Mouse (Mus musculus): ENCODE results near the gene Lyzl4. TPM values are rescaled to one million over a fixed set of nuclear protein-coding genes. Genes with fewer than 3 reads are reported as not detected.

Lyzl4 gene
- polyA plus RNA-seq, 1 experiment from 2014 or later: not detected

DNA sequence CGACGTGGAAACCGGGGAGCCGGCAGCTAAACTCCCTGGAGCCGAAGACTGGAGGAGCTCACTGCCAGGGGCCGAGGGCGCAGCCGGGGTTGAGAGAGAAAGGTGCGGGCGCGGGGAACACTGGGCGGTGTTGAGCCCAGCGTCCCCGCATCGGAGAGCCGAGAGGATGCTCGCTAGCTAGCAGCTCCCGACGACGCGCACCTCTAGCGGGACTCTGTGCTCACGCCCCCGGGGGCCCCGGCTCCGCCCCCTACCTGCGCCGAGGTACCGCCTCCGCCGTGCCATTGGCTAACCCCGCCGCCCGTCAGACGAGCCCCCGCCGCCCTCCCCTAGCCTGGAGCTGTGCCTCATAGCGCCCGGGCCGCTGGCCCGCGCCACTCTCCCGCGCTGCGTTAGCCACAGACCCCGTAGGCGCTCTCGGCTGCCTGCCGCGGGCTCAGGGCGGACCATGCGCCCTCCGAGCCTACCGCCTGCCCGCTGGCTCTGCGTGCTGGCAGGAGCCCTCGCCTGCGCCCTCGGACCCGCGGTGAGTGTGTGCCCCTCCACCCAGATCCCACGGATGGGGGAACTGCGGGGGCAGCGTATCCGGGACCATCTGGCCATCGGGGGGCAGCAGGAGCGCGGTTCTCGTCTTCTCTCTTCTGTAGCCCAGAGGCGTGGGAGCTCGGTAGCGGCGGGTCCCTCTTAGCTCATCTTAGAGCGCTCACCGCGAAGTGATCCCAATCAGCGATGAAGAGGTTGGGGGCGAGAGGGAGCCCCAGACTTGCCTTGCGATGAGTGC lies 695 bp upstream of the Lyzl4 start, which contains the start of gene Vipr1:
TSS of gene Vipr1 (plus strand) at position 316 of the 781 bp plus-strand sequence.
- Histone ChIP-seq H3K36me3 (no peaks in the 10 kb centered on the region), H3K27me3 (replicated peaks) (peaks cover 58% of the 10 kb centered on the region), H3K9me3 (no peaks in the 10 kb centered on the region), H3K4me1 (peaks cover 21% of the 10 kb centered on the region), H3K27ac (no peak within 1 kb of the TSS), H3K4me2 (replicated peaks) (peak within 1 kb of the TSS; percentile 88), H3K9ac (peak within 1 kb of the TSS; percentile 48), H3K4me3 (peak within 1 kb of the TSS; percentile 45)
- WGBS: 1% methylated on average over 77 of the region's 79 CpGs
- ATAC-seq (ENCODE audit: low FRiP score, low read depth): peak; percentile 83

GRCm38 (mm10) chr9:121641235-121641915 lies 521 bp downstream of the Lyzl4 start:
- Histone ChIP-seq H3K27ac (no peak overlapping the region), H3K27me3 (replicated peaks) (peaks cover 60% of the 10 kb centered on the region), H3K4me3 (peak overlapping the region; percentile 45), H3K9ac (0 out of 2 replicates have a peak overlapping the region, but pooled peaks have one; percentile 48), H3K4me1 (peaks cover 21% of the 10 kb centered on the region), H3K9me3 (no peaks in the 10 kb centered on the region), H3K4me2 (replicated peaks) (peak overlapping the region; percentile 88), H3K36me3 (no peaks in the 10 kb centered on the region)
- 13% methylated on average over 27 of the region's 27 CpGs for WGBS
- no peak for ATAC-seq (ENCODE audit: low FRiP score, low read depth)

- Histone ChIP-seq H3K4me2 (replicated peaks) (no peak overlapping the region), H3K4me1 (peaks cover 21% of the 10 kb centered on the region), H3K4me3 (no peak overlapping the region), H3K36me3 (no peaks in the 10 kb centered on the region), H3K27ac (no peak overlapping the region), H3K27me3 (replicated peaks) (peaks cover 67% of the 10 kb centered on the region), H3K9ac (no peak overlapping the region), H3K9me3 (no peaks in the 10 kb centered on the region)
- WGBS: 59% methylated on average over 16 of the region's 16 CpGs
- ATAC-seq (ENCODE audit: low FRiP score, low read depth): no peak
Measured at GRCm38 (mm10) chr9:121639790-121640189, 2.1 kb downstream of the Lyzl4 start.

GRCm38 (mm10) chr9:121635835-121636576 lies 5.9 kb downstream of the Lyzl4 start:
- 0 out of 2 replicates have a peak, but pooled peaks cover 3% of the 10 kb centered on the region for H3K4me1 ChIP-seq
- no peak overlapping the region for H3K4me2 ChIP-seq (replicated peaks)
- no peaks in the 10 kb centered on the region for H3K9me3 ChIP-seq
- H3K36me3 ChIP-seq: no peaks in the 10 kb centered on the region
- WGBS: 58% methylated on average over 7 of the region's 7 CpGs
- no peak overlapping the region for H3K9ac ChIP-seq
- no peak for ATAC-seq (ENCODE audit: low FRiP score, low read depth)
- peaks cover 30% of the 10 kb centered on the region for H3K27me3 ChIP-seq (replicated peaks)
- H3K4me3 ChIP-seq: no peak overlapping the region
- H3K27ac ChIP-seq: no peak overlapping the region

GRCm38 (mm10) chr9:121633306-121633705 lies 8.6 kb downstream of the Lyzl4 start:
- Histone ChIP-seq H3K4me3 (no peak overlapping the region), H3K27ac (no peak overlapping the region), H3K4me1 (no peaks in the 10 kb centered on the region), H3K9ac (no peak overlapping the region), H3K9me3 (no peaks in the 10 kb centered on the region), H3K36me3 (no peaks in the 10 kb centered on the region), H3K27me3 (replicated peaks) (0 out of 2 replicates have a peak, but pooled peaks cover 12% of the 10 kb centered on the region), H3K4me2 (replicated peaks) (no peak overlapping the region)
- no peak for ATAC-seq (ENCODE audit: low FRiP score, low read depth)
- 84% methylated on average over 6 of the region's 6 CpGs for WGBS

DNA sequence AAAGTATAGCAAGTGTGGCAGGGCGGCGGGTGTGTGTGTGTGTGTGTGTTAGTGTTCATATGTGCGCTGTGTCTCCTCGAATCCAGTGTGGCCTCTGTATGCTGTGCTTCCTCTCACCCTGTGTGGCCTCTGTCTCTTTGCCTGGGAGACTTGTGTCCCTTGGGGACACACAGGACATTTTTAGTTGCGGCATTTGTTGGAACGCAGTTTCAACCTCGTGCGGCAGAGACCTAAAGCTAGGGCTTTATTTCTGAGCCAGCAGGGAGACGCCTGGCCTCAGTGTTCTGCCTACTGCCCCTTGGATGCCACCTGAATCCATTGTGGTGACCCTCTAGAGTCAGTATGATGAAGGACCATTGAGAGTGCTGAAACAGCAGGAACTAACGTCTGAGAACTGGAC lies 9.0 kb downstream of the Lyzl4 start:
- H3K4me3 ChIP-seq: no peak overlapping the region
- no peaks in the 10 kb centered on the region for H3K4me1 ChIP-seq
- H3K36me3 ChIP-seq: no peaks in the 10 kb centered on the region
- H3K9me3 ChIP-seq: no peaks in the 10 kb centered on the region
- WGBS: 90% methylated on average over 10 of the region's 10 CpGs
- H3K9ac ChIP-seq: no peak overlapping the region
- H3K27ac ChIP-seq: no peak overlapping the region
- no peak overlapping the region for H3K4me2 ChIP-seq (replicated peaks)
- 0 out of 2 replicates have a peak, but pooled peaks cover 11% of the 10 kb centered on the region for H3K27me3 ChIP-seq (replicated peaks)
- no peak for ATAC-seq (ENCODE audit: low FRiP score, low read depth)

DNA sequence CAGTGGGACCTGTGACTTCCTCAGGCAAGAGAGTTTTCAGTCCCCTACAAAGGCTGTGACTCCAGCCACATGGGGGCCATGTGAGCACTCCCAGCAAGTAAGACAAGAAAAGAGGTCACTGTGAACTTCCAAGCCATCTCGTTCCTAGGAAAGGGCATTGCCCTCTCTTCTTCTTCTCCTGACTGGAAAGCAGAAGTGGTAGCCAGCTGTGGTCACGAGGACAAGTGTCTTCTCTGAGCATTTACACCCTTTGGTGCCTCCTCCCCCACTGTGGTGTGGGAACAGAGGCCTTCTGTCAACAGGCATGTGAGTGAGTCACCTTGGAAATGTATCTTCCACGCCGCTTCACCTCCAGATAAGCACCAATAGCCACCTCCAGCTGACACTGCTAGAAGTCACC lies 9.9 kb downstream of the Lyzl4 start:
- Histone ChIP-seq H3K4me3 (no peak overlapping the region), H3K4me2 (replicated peaks) (no peak overlapping the region), H3K4me1 (no peaks in the 10 kb centered on the region), H3K9me3 (no peaks in the 10 kb centered on the region), H3K9ac (no peak overlapping the region), H3K27ac (no peak overlapping the region), H3K36me3 (no peaks in the 10 kb centered on the region), H3K27me3 (replicated peaks) (0 out of 2 replicates have a peak, but pooled peaks cover 8% of the 10 kb centered on the region)
- WGBS: 74% methylated on average over 4 of the region's 4 CpGs
- no peak for ATAC-seq (ENCODE audit: low FRiP score, low read depth)

- 70% methylated on average over 1 of the region's 1 CpGs for WGBS
- no peak for ATAC-seq (ENCODE audit: low FRiP score, low read depth)
- Histone ChIP-seq H3K4me1 (no peaks in the 10 kb centered on the region), H3K4me3 (no peak overlapping the region), H3K27ac (no peak overlapping the region), H3K9me3 (no peaks in the 10 kb centered on the region), H3K27me3 (replicated peaks) (0 out of 2 replicates have a peak, but pooled peaks cover 3% of the 10 kb centered on the region), H3K4me2 (replicated peaks) (no peak overlapping the region), H3K9ac (no peak overlapping the region), H3K36me3 (no peaks in the 10 kb centered on the region)
Measured at GRCm38 (mm10) chr9:121630627-121631026, 11.3 kb downstream of the Lyzl4 start.

DNA sequence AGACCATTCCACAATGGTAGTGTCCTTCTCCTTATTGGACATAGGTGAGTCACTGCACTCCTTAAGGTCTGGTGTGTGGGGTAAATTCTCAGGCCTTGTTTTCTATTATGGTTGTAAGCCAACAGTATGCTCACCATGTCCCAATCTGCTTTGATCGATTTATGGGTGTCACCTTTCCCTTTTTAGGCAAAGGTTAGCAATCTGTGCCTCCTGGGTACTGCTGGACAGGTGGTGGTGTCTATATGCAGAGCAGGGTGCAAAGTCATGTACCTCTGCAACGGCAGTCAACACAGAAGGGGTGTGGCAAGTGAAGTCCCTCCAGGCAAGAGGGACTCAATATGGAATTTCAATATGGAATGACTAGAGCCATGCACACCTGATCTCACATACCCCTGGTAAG lies 17.0 kb downstream of the Lyzl4 start:
- Histone ChIP-seq H3K36me3 (no peaks in the 10 kb centered on the region), H3K4me1 (no peaks in the 10 kb centered on the region), H3K4me3 (no peak overlapping the region), H3K27me3 (replicated peaks) (no peaks in the 10 kb centered on the region), H3K9me3 (no peaks in the 10 kb centered on the region), H3K27ac (no peak overlapping the region), H3K4me2 (replicated peaks) (no peak overlapping the region), H3K9ac (no peak overlapping the region)
- no peak for ATAC-seq (ENCODE audit: low FRiP score, low read depth)
- 83% methylated on average over 2 of the region's 2 CpGs for WGBS

DNA sequence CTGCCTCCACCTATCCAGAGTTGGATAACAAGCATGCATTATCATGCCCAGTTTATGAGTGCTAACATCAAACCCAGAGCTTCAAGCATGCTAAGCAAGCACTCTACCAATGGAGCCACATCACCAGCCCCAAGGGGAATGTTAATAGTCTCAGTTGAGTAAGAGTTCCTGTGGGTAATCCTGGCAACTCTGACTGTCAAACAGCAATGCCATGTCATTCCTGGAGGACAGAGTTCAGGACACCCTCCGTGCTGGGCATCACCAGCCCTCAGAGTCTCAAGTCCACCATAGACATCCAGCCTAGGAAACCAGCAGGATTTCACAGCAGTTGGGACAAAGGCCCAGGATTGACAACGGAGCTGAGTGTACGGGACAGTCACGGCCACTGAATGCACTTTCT lies 18.7 kb downstream of the Lyzl4 start:
- H3K27me3 ChIP-seq (replicated peaks): no peaks in the 10 kb centered on the region
- H3K36me3 ChIP-seq: no peaks in the 10 kb centered on the region
- no peak overlapping the region for H3K4me3 ChIP-seq
- 86% methylated on average over 4 of the region's 4 CpGs for WGBS
- no peak overlapping the region for H3K27ac ChIP-seq
- no peak overlapping the region for H3K4me2 ChIP-seq (replicated peaks)
- no peak overlapping the region for H3K9ac ChIP-seq
- ATAC-seq (ENCODE audit: low FRiP score, low read depth): no peak
- H3K4me1 ChIP-seq: 0 out of 2 replicates have a peak, but pooled peaks cover 8% of the 10 kb centered on the region
- no peaks in the 10 kb centered on the region for H3K9me3 ChIP-seq

DNA sequence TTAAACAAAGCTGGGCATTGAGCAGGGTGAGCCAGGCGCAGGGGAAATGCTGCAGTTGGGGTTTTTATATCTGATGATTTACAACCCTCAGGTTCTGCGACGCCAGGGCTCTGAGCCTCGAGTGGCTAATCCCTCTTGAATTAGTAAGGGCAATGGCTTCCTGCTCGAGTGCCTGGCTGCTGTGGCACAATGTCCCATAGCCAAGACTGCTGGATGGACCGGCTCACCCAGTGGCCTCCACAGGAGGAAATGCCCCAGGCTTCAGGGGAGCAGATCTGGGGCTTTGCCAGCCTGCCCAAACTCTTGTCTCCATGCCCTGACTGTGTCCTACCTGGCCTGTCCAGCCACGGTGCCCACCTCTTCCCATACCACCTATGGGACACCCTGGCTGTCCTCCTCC lies 22.5 kb downstream of the Lyzl4 start:
- Histone ChIP-seq H3K4me3 (no peak overlapping the region), H3K27me3 (replicated peaks) (no peaks in the 10 kb centered on the region), H3K36me3 (no peaks in the 10 kb centered on the region), H3K4me1 (0 out of 2 replicates have a peak, but pooled peaks cover 8% of the 10 kb centered on the region), H3K9me3 (no peaks in the 10 kb centered on the region), H3K9ac (no peak overlapping the region), H3K4me2 (replicated peaks) (no peak overlapping the region), H3K27ac (no peak overlapping the region)
- ATAC-seq (ENCODE audit: low FRiP score, low read depth): no peak
- WGBS: 29% methylated on average over 7 of the region's 7 CpGs

- H3K9me3 ChIP-seq: no peaks in the 10 kb centered on the region
- H3K27ac ChIP-seq: no peak overlapping the region
- WGBS: 74% methylated on average over 3 of the region's 3 CpGs
- H3K4me2 ChIP-seq (replicated peaks): no peak overlapping the region
- H3K9ac ChIP-seq: no peak overlapping the region
- ATAC-seq (ENCODE audit: low FRiP score, low read depth): no peak
- no peak overlapping the region for H3K4me3 ChIP-seq
- no peaks in the 10 kb centered on the region for H3K36me3 ChIP-seq
- no peaks in the 10 kb centered on the region for H3K27me3 ChIP-seq (replicated peaks)
- peaks cover 19% of the 10 kb centered on the region; the same call in 1 of the 2 replicates for H3K4me1 ChIP-seq
Measured at GRCm38 (mm10) chr9:121616471-121616870, 25.4 kb downstream of the Lyzl4 start.

Data from neural tube, embryonic 12.5 days (tissue).